Mouse (Mus musculus): ENCODE measurements around the gene Vsig2.

Vsig2 gene

GRCm38 (mm10) chr9:37539170-37540025 is at the start of gene Vsig2:
TSS of gene Vsig2 (plus strand) at chr9:37539255.
- no peak for DNase-seq

GRCm38 (mm10) chr9:37489446-37490120 is 49.5 kb upstream of the Vsig2 start:
- peak; percentile 53 for DNase-seq

DNA sequence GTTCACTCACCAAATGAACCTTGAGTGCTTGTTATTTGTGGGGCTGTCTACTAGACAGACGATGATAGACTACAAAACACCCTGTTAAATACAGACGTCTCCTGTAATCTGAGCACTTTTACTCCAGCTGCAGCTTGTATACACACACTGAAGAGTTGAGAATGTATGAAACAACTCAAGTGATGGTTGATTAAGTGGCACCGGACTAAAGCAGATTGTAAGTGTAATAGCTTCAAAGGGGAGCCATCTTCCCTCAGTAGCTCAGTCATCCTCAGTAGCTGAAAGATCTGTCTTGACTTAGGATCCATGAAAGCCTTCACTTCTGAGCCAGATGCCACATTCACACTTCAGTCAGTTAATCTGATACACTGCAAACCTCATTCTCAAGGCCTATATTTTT is 43.3 kb upstream of the Vsig2 start:
- DNase-seq = no peak

GRCm38 (mm10) chr9:37496325-37496724 is 42.7 kb upstream of the Vsig2 start:
- DNase-seq = no peak

GRCm38 (mm10) chr9:37500201-37500600 is 38.9 kb upstream of the Vsig2 start:
- no peak for DNase-seq

DNA sequence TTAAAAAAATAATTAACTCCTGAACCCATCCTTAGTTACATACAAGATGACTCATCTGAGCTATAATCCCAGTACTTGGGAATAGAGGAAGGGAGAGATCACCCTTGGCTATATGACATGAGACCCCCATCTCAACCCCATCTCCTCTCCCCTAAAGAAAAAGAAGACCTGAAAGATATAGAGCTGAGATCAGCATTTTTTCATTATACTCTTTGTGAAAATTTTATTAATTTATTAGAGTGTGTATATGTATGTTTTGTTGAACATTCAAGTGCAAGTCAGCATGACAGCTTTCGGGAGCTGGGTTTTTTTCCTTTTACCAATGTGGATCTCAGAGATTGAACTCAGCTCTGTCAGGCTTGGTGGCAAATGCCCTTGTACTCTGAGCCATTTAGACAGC is 37.9 kb upstream of the Vsig2 start:
- no peak for DNase-seq

DNA sequence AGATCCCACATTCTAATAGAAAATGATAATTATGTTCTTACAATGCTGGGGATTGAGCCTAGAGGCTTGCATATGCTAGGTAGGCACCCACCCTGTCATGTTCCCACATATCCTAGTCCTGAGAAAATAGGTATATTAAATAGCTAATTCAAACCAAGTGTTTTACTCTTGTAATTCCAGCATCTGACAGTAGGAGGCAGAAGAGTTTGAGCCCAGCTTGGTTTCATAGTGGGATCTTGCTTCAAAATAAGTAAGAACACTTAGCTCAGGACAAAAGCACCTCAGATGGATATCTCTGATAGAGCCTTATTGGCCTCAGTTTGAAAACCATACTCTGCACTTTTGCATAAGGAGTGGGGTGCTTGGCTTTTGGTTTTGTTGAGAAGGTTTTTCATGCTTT is 34.7 kb upstream of the Vsig2 start:
- DNase-seq = no peak

DNA sequence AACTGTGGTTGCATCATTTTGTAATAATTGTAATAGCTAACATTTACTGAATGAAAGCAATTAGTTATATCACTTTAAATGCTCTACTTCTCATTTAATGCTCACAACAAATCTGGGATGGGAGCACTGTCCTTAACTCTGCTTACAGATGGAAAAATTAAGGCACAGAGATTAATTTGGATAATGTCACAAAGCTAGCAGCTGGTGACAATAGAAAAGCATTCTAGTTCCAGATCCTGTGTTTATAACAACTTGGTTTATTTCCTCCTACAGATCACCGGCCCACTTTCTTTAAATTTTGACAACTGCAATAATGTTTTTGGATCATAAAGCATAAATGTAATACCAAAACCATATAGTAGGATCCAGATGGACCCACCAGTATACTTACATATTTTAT is 33.0 kb upstream of the Vsig2 start:
- DNase-seq = no peak

- DNase-seq = no peak
Measured at GRCm38 (mm10) chr9:37512097-37512496, 27.0 kb upstream of the Vsig2 start.

DNA sequence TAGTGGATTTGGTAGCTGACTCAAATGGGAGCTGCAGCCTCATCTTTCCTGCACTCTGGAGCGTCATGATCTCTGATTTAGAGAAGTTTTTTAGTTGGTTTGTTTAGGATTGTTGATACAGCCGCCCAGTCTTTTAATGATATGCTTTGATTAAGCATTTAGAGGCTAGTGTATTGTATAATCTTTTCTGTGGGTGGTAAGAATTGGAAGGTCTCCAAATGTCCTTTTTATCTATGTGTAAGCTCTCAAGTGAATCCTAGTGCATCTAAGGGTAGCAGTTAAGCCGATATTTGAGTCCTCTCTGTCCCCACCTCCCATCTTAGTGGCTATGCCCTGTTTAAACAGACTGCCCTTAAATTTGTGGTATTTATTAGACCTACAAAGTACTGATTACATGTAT is 24.6 kb upstream of the Vsig2 start:
- no peak for DNase-seq

DNA sequence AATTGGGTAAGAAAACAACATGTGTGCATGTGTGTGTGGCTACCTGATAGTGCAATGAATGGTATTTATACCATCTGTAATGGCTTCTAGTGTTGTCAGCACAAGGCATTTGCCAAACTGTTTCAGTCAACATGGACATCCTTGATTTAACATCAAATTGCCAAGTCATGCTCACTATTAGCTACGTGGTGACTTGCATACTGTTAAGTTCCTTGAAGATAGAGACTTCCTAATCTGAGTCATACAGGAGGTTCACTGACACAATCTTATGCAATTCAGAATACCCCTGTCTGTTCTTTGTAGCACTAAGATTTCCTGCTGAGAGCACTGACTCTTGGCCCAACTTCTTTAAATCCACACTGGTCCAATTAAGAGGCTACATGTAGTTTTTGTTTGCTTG is 21.6 kb upstream of the Vsig2 start:
- DNase-seq = no peak

DNA sequence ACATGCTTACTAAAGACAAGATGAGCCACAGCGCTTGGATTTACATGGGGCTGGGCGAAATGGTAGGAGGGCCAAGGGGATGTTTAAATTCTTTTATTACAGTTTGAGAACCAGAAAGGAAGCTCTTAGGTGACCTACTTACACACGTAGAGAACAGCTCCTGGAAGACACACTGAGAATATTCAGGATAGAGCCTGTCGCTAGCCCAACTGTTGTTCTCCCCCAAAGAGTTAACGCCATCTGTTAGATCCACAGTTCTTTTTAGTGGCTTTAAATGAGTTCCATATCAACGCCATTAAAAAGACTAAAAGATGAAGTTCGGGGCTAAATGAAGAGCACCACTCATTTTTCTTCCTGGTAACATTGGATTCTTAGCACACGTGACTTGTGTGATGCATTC is 20.1 kb upstream of the Vsig2 start:
- DNase-seq = peak; percentile 57

GRCm38 (mm10) chr9:37519995-37520394 is 19.1 kb upstream of the Vsig2 start:
- peak; percentile 43 for DNase-seq

DNA sequence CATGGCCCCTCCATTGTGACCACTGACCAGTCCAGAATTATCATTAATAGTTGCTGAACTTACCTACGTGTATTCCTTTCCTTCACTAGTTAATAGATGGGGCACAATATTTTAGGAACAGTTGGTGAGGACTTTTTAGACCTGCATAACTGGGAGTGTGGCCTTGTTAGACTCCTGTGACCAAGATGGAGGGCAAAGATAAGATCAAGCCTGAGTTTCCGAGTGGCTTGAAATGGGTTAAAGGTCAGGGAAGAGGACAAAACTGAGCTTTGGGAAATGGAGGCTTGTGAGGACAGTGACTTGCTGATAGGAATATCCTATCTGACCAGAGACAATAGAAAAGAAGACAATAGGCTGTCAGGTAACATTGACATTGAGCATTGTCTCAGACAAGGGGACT is 13.6 kb upstream of the Vsig2 start:
- no peak for DNase-seq

DNA sequence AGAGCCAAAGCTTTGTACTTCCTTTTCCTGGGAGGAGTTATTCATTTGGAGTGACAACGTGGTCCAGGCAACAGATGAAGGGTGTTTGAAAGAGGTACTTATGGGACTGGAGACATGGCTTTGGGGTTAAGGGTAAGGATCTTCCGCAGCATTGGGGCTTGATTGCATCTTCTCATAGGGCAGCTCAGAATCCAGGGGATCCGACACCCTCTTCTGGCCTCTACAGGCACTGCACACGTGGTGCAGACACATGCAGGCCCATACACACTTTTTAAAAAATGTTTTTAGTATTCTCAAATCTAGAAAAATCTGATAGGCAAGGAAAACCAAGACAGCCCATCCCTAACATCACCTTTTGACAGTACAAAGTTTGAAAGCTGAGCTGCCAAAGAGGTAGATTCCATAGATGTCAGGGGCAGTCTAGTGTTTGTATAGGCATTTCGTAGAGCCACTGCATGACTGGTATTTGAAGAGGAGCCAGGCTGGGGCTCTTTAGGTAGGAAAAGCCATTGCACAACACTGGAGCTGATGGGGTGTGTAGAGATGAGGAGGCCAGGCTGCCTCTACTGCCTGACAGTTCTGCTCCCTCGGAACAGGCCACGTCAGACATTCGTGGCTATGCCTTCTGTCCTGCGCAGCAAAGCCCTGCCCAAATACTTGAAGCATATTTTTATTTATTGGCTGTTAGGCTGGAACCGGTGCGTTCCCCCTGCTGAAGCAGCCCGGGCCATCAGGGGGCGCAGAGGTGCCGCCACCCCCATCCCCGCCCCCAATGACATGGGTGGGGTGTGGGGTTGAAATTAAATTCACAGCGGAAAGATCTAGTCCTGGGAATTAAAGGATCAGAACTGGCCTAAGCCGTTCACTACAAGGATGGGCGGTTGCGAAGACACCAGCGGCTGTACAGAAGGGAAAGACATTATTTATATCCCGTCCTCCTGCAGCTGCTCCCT is 12.3 kb upstream of the Vsig2 start:
- no peak for DNase-seq

- peak; percentile 45 for DNase-seq
Measured at GRCm38 (mm10) chr9:37527396-37528224, 11.4 kb upstream of the Vsig2 start, which contains the start of gene Esam. TSS of gene Esam (plus strand) at chr9:37528078.

- DNase-seq = no peak
Measured at GRCm38 (mm10) chr9:37528225-37528970, 10.7 kb upstream of the Vsig2 start.

GRCm38 (mm10) chr9:37530031-37530887 is 8.8 kb upstream of the Vsig2 start:
- DNase-seq = peak; percentile 74

DNA sequence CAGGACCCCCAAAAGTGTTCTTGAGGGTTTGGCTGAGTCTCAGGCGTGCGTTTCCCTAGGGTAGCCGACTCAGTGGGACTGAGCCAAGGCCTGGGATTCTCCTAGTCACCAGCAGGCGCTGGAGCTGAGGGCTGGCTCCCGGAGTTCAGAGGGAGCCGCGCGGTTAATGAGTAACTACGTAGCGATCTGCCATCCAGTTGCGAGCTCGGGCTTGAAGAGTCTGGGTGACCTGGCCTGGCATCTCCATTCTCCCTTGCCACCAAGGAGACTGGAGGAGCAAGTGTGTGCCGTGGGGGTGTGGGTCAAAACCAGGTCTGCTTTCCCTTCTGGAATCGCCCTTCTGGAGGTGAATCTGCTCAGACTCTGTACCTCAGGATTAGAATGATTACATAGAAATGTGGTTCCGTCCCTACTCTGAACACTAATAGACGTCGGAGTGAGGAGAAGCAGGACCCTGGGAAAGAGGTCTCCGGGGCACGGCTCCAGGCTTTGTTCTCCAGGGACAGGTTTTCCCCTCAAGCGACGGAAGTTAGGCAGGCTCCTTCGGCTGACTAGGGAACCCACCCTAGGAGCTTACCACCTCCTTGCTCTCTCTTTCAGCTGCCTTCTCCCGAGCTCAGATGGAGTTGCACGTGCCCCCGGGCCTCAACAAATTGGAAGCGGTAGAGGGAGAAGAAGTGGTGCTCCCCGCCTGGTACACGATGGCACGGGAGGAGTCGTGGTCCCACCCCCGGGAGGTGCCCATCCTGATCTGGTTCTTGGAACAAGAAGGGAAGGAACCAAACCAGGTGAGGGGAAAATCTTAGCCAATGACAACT is 8.0 kb upstream of the Vsig2 start:
- DNase-seq = peak; percentile 71

DNA sequence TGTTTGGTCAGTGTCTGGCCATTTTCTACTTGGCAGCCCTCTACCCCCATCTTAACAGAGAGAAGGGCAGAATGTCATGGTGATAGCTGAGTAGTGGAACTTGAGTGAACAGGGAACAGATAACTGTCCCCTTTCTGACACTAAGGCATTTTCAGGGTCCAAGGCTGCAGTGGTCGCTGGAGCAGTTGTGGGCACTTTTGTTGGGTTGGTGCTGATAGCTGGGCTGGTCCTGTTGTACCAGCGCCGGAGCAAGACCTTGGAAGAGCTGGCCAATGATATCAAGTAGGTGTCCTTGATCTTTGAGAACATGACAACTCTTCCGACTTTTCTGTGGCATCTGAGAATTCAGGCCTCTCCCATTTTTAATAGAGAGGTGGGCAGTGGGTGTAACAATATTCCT is 2.2 kb upstream of the Vsig2 start:
- no peak for DNase-seq
